Mouse (Mus musculus) cerebellum, postnatal 10 days (tissue): Measurements from ENCODE around the gene Tjp2.
"Not testable (repeated sequence)": the region's sequence is repeated elsewhere in the genome, so short reads cannot be mapped to it uniquely, and the experiment has no call there.

Experiments
- DNase-seq, 2 experiments: peaks; one replicate each; pipeline ENCODE4 v3.0.0; 2021; ENCODE audit warnings: mixed read lengths in 2 of 2

Tjp2 gene

DNA sequence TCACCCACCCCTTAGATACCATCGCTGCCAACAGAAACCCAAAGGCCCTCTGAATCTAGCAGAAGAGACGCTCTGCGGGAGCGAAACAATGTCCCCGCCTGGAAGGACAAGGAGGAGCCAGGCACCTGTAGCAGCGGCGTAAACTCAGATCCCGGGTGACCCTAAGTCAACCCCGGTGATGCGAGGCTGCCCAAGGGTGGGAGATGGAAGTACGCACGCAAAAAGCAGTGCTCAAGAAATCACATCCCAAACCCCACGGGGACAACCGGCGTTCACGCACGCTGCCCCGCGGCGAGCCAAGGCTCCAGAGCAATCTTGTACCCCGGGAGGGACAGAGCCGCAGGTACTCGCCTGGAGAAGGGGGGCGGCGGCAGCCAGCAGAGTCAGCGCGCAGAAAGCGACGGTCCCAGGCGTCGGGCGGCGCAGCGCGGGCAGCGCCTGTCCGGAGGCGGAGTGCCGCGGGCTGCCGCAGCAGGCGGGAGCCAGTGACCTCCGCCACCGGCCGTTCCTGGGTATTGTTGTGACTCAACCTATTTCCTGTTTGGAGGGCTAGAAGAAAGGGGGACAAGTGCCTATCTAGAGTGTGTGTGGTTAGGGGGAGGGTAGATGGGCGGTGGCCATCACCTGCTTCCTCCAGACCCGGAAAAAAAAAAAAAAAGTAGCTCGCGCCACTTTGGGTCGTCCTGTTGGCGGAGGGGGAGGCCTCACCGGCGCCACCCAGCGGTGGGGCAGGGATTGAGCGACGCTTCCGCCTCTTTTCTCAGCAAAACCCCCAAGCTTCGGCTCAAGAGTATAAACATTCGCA lies at the start of gene Tjp2:
Gene Tjp2, minus strand, starts transcription at position 531 of the 805 bp plus-strand sequence.
- peak; percentile 48 for DNase-seq

DNA sequence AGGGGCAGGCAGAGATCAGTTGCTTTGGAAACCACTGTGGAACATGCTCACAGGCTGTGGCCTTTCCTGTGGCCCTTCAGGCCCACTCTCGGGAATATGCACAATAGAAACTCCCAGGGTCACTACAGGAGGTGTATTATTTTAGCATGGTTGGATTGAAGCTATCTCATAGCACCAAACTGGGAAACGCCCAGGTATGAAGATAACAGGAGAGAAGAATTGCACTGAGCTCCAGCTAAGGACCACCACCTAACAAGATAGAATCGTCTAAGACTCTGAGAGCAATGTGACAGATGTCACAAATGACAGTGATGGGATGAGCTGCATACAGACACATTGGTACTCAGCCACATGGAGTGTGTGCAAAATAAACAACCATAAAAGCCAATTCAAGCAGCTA lies 49.5 kb upstream of the Tjp2 start:
- no peak for DNase-seq

GRCm38 (mm10) chr19:24271746-24272426 lies 47.1 kb upstream of the Tjp2 start:
- peak; percentile 92 for DNase-seq

GRCm38 (mm10) chr19:24271326-24271725 lies 46.5 kb upstream of the Tjp2 start:
- DNase-seq, result peak; percentile 34

- DNase-seq, result no peak
Measured at GRCm38 (mm10) chr19:24268531-24268930, 43.7 kb upstream of the Tjp2 start.

DNA sequence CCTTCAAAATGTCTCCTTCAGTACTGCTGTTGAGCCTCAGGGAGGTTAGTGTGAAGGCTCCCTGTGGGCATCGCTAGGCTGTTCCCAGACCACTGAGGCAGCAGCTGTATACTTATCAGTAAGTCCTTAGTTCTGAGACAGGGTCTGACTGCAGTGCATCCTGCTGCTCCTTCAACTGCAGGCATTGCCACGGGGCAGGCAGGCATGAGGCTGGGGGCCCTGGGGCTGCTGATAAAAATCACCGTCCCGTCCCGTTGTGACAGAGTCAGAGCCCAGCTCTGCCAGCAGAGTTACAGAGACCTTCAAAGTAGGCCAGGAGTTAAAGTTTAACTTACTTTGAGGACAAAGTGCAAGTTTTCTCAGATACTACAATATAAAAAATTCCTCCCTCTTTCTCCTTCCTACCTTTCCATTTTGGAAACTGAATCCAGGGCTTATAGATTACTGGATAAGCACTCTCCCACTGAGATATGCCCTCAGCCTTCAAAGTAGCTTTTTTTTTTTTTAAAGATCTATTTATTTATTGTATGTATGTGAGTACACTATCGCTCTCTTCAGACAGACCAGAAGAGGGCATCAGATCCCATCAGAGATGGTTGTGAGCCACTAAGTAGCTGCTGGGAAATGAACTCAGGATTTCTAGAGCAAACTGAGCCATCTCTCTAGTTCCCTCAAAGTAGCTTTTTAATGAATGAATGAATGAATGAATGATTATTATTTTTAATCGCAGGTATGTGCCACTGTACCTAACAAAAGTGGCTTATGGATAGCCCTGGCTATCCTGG lies 41.4 kb upstream of the Tjp2 start:
- no peak for DNase-seq

DNA sequence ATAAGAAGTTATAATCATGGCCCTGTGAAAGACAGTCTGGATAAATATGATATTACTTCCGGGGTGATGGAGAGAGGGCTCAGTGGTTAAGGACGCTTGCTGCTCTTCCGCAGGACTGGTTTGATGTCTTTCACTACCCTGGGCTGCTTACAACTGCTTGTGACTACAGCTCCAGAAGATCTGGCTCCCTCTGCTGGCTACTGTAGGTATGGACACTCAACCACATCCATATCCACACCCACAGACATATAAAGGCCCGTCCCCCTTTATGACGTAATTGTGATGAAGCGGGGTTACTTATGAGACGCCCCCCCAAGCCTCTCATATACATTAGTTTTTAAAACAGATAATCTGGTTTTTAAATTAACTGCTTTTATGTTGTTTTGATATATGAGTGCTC lies 40.2 kb upstream of the Tjp2 start:
- peak; percentile 89 to 91 for DNase-seq

- no peak for DNase-seq
Measured at GRCm38 (mm10) chr19:24262736-24263135, 37.9 kb upstream of the Tjp2 start.

DNA sequence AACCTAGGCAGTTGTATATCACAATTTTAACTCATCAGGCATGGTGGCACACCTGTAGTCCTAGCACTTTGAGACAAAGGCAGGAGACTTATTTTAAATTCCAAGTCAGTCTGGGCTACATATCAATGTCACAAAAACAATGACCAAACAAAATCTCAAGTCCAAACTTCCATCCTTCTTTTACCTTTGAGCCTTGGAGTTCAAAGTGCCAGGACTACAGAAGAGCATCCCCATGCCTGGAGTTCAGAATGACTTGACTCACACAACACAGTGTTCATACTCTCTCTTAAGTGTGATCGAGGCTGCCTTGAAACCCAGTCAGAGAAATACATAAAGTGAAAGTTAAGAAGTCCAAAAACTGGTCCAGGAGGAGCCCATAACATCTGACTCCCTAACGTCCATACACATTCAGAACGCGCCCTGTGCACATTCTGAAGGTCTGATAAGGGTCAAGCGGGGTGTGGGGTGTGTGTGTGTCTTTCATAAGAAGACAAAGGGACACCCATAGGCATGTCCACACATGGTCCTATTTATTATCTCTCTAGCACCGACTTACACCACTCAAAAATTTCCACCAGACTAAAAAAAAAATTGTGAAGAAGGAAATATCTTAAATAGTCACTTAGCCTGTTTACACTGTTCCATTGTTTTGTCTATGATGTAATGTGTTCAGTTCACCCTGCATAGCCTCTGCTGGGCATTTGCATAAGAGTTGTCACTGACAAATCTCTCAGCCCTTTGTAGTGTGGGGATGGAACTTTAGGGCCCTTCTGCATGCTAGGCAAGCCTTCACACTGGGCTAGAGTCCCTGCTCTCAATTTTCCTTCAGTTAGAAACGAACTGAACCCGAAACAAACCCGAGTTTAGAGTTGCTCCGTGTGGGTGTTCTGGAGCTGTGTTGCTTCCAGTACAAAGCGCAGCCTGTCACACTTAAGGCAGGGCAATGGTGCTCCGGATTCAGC lies 34.8 kb upstream of the Tjp2 start:
- no peak for DNase-seq

DNA sequence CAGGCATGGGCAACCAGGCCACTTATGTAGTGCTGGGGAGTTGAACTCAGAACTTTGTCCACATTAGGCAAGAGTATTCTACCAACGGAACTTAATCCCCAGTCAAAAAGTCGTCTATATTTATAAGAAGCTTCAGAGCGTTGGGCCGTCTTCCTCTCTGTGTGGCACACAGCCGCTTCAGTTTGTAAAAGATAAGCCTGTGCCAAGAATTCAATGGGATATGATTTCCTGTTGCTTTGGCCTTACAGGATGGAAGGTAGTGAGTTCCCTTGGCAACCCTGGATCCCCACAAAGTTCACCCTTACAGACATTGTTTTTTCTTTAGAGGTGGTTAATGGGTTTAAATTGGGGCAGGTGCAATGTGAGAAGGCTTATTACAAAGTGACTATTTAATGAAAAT lies 33.5 kb upstream of the Tjp2 start:
- DNase-seq, result no peak

DNA sequence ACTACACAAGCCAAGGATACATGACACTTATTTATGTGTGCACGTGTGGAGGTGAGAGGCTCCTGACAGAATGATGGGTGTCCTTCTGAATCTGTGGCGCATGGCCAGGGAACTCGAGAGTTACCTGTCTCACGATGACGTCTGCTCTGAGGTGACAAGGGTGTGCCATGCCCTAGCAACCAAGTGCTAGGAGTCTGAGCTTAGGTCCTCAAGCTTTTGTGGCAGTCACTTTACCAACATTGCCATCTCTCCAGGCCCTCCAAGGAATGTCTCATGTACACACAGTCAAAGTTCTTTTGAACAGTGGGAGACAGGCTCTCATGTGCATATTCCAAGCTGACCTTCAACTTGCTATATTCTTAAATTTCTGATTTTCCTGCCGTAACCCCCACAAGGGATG lies 33.1 kb upstream of the Tjp2 start:
- DNase-seq, result no peak

GRCm38 (mm10) chr19:24253657-24254260 lies 28.9 kb upstream of the Tjp2 start:
- no peak for DNase-seq

- DNase-seq, result peak in 1 of 2 experiments; percentile 14
Measured at GRCm38 (mm10) chr19:24251869-24252268, 27.0 kb upstream of the Tjp2 start.

GRCm38 (mm10) chr19:24243340-24243739 lies 18.5 kb upstream of the Tjp2 start:
- no peak for DNase-seq

DNA sequence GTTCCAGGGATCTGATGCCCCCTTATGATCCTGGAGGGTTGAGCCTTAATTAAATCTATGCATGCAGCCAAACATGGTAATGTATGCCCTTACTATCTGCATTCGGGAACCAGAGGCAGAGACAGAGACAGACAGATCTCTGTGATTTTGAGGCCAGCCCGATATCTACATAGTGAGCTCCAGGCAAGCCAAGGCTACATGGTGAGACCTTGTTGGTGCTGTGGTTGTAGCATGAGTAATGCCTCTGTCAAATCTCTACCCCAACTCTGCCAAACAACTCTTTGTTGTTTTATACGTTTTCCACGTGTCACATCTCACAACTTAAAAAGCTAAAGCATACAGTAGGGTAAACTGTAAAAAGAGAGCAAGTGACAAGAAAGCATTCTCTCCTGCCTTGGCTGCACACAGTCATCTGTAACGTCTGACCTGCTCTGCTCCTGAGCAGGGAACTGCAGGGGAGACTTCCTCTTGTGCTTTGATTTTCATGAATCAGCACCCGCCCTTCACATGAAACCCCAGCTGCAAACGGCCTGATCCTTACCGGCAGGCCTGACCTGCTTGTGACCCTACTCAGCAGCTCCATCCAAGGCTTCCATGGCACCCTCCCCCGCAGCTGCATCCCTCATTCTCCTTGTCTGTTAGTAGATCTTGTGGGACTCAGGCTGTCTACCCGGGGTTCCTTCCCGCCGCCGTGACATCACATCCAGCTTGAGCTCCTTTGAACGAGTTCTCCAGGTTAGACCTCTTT lies 17.1 kb upstream of the Tjp2 start:
- DNase-seq, result no peak

GRCm38 (mm10) chr19:24241271-24241670 lies 16.4 kb upstream of the Tjp2 start:
- DNase-seq, result no peak

DNA sequence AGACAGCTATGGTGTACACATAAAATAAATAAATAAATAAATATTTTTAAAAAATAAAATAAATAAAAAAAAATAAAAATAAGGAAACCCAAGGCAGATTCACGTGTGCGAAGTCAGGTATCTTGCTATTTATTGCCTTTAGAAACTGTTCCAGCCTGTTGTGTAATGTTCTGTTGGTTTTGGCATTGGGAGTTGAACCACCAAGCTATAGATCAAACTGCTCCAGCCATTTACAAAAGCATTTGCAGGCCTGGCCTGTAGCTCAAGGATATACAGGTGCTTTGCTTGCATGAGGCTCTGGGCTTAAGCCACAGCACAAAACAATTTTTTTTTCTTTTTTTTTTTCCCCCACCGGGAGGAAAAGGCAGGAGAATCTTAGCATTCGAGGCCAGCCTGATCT lies 13.2 kb upstream of the Tjp2 start:
- DNase-seq, result no peak

GRCm38 (mm10) chr19:24232356-24232755 lies 7.5 kb upstream of the Tjp2 start:
- not testable (repeated sequence) for DNase-seq

- DNase-seq, result peak in 1 of 2 experiments; percentile 19
Measured at GRCm38 (mm10) chr19:24225305-24225696, 471 bp upstream of the Tjp2 start.

GRCm38 (mm10) chr19:24223851-24224251 lies 979 bp downstream of the Tjp2 start:
- no peak for DNase-seq

- DNase-seq, result no peak
Measured at GRCm38 (mm10) chr19:24221455-24221854, 3.4 kb downstream of the Tjp2 start.
